Mouse (Mus musculus): ENCODE measurements around the gene Elovl4. TPM values are rescaled to one million over a fixed set of nuclear protein-coding genes. Genes with fewer than 3 reads are reported as not detected.
A peak's percentile ranks its signal among the peaks of the same experiment; 100 is the strongest.

Gene Elovl4
- 48.7 and 50.3 TPM in 2 replicates for polyA plus RNA-seq (2012; rRNA removed)

- peak; percentile 91 to 93 for DNase-seq
- H3K4me1 ChIP-seq (ENCODE audit: control insufficient read depth, insufficient read depth, low read length): peaks cover 10% of the 10 kb centered on the region
- H3K27ac ChIP-seq (ENCODE audit: insufficient read depth, low read length): peak within 1 kb of the TSS; percentile 87
- 2% methylated on average over 66 of the region's 71 CpGs for WGBS
- TF ChIP-seq POLR2A (IDR thresholded peaks at IDR 0.05; ENCODE audit: borderline replicate concordance, insufficient read depth, low read length) (peak; percentile 97), CTCF (IDR thresholded peaks at IDR 0.05; ENCODE audit: borderline replicate concordance, insufficient read depth, low read depth, low read length) (no peak; the same call in 1 of the 2 replicates)
- H3K4me3 ChIP-seq (replicated peaks; ENCODE audit: insufficient read depth, low read depth, low read length): peak within 1 kb of the TSS; percentile 89
- no peaks in the 10 kb centered on the region for H3K27me3 ChIP-seq (ENCODE audit: control insufficient read depth, insufficient read depth, low read length)
These were observed at the start of gene Elovl4 for GRCm38 (mm10) chr9:83805977-83806815. TSS of gene Elovl4 (minus strand) at chr9:83806277.

GRCm38 (mm10) chr9:83852464-83852863 lies 46.4 kb upstream of the Elovl4 start:
- DNase-seq: no peak
- H3K27ac ChIP-seq (ENCODE audit: insufficient read depth, low read length): no peak overlapping the region
- TF ChIP-seq CTCF (IDR thresholded peaks at IDR 0.05; ENCODE audit: borderline replicate concordance, insufficient read depth, low read depth, low read length) (no peak), POLR2A (IDR thresholded peaks at IDR 0.05; ENCODE audit: borderline replicate concordance, insufficient read depth, low read length) (no peak)
- no peaks in the 10 kb centered on the region for H3K27me3 ChIP-seq (ENCODE audit: control insufficient read depth, insufficient read depth, low read length)
- H3K4me3 ChIP-seq (replicated peaks; ENCODE audit: insufficient read depth, low read depth, low read length): no peak overlapping the region
- no peaks in the 10 kb centered on the region for H3K4me1 ChIP-seq (ENCODE audit: control insufficient read depth, insufficient read depth, low read length)
- WGBS: 96% methylated on average over 3 of the region's 3 CpGs

GRCm38 (mm10) chr9:83834748-83835313 lies 28.8 kb upstream of the Elovl4 start:
- Histone ChIP-seq H3K27ac (ENCODE audit: insufficient read depth, low read length) (no peak overlapping the region), H3K4me3 (replicated peaks; ENCODE audit: insufficient read depth, low read depth, low read length) (peak overlapping the region; percentile 96), H3K27me3 (ENCODE audit: control insufficient read depth, insufficient read depth, low read length) (no peaks in the 10 kb centered on the region), H3K4me1 (ENCODE audit: control insufficient read depth, insufficient read depth, low read length) (no peaks in the 10 kb centered on the region)
- 1% methylated on average over 27 of the region's 27 CpGs for WGBS
- no peak for DNase-seq
- TF ChIP-seq CTCF (IDR thresholded peaks at IDR 0.05; ENCODE audit: borderline replicate concordance, insufficient read depth, low read depth, low read length) (no peak), POLR2A (IDR thresholded peaks at IDR 0.05; ENCODE audit: borderline replicate concordance, insufficient read depth, low read length) (no peak)

GRCm38 (mm10) chr9:83833811-83834747 lies 28.0 kb upstream of the Elovl4 start, which contains the start of gene Ttk:
TSS of gene Ttk (plus strand) at chr9:83834689.
- peak; percentile 90 to 91 for DNase-seq
- H3K27ac ChIP-seq (ENCODE audit: insufficient read depth, low read length): peak within 1 kb of the TSS; percentile 79
- peak within 1 kb of the TSS; percentile 96 for H3K4me3 ChIP-seq (replicated peaks; ENCODE audit: insufficient read depth, low read depth, low read length)
- TF ChIP-seq CTCF (IDR thresholded peaks at IDR 0.05; ENCODE audit: borderline replicate concordance, insufficient read depth, low read depth, low read length): no peak
- peak; percentile 96 for TF ChIP-seq POLR2A (IDR thresholded peaks at IDR 0.05; ENCODE audit: borderline replicate concordance, insufficient read depth, low read length)
- WGBS: under 1% methylated on average over 38 of the region's 38 CpGs
- H3K27me3 ChIP-seq (ENCODE audit: control insufficient read depth, insufficient read depth, low read length): no peaks in the 10 kb centered on the region
- H3K4me1 ChIP-seq (ENCODE audit: control insufficient read depth, insufficient read depth, low read length): no peaks in the 10 kb centered on the region

- Histone ChIP-seq H3K4me3 (replicated peaks; ENCODE audit: insufficient read depth, low read depth, low read length) (no peak overlapping the region), H3K27ac (ENCODE audit: insufficient read depth, low read length) (no peak overlapping the region), H3K4me1 (ENCODE audit: control insufficient read depth, insufficient read depth, low read length) (no peaks in the 10 kb centered on the region), H3K27me3 (ENCODE audit: control insufficient read depth, insufficient read depth, low read length) (no peaks in the 10 kb centered on the region)
- 79% methylated on average over 8 of the region's 8 CpGs for WGBS
- no peak for DNase-seq
- TF ChIP-seq POLR2A (IDR thresholded peaks at IDR 0.05; ENCODE audit: borderline replicate concordance, insufficient read depth, low read length) (no peak), CTCF (IDR thresholded peaks at IDR 0.05; ENCODE audit: borderline replicate concordance, insufficient read depth, low read depth, low read length) (no peak)
These were observed 25.1 kb upstream of the Elovl4 start for GRCm38 (mm10) chr9:83831152-83831551.

- Histone ChIP-seq H3K27ac (ENCODE audit: insufficient read depth, low read length) (no peak overlapping the region), H3K4me1 (ENCODE audit: control insufficient read depth, insufficient read depth, low read length) (no peaks in the 10 kb centered on the region), H3K4me3 (replicated peaks; ENCODE audit: insufficient read depth, low read depth, low read length) (no peak overlapping the region), H3K27me3 (ENCODE audit: control insufficient read depth, insufficient read depth, low read length) (no peaks in the 10 kb centered on the region)
- no peak for TF ChIP-seq CTCF (IDR thresholded peaks at IDR 0.05; ENCODE audit: borderline replicate concordance, insufficient read depth, low read depth, low read length)
- no peak for TF ChIP-seq POLR2A (IDR thresholded peaks at IDR 0.05; ENCODE audit: borderline replicate concordance, insufficient read depth, low read length)
- WGBS: 86% methylated on average over 5 of the region's 5 CpGs
- no peak for DNase-seq
These were observed 23.8 kb upstream of the Elovl4 start for GRCm38 (mm10) chr9:83829896-83830295.

GRCm38 (mm10) chr9:83822925-83823324 lies 16.8 kb upstream of the Elovl4 start:
- WGBS: 79% methylated on average over 5 of the region's 5 CpGs
- no peak for TF ChIP-seq CTCF (IDR thresholded peaks at IDR 0.05; ENCODE audit: borderline replicate concordance, insufficient read depth, low read depth, low read length)
- no peak for TF ChIP-seq POLR2A (IDR thresholded peaks at IDR 0.05; ENCODE audit: borderline replicate concordance, insufficient read depth, low read length)
- no peak overlapping the region for H3K27ac ChIP-seq (ENCODE audit: insufficient read depth, low read length)
- H3K4me3 ChIP-seq (replicated peaks; ENCODE audit: insufficient read depth, low read depth, low read length): no peak overlapping the region
- H3K27me3 ChIP-seq (ENCODE audit: control insufficient read depth, insufficient read depth, low read length): no peaks in the 10 kb centered on the region
- H3K4me1 ChIP-seq (ENCODE audit: control insufficient read depth, insufficient read depth, low read length): no peaks in the 10 kb centered on the region
- DNase-seq: no peak
